Mouse (Mus musculus): ENCODE results near the gene Ralgps1. TPM values are rescaled to one million over a fixed set of nuclear protein-coding genes. Genes with fewer than 3 reads are reported as not detected.

Ralgps1 gene
- polyA plus RNA-seq (2015; fragmentation: Nextera tagmentation; extraction: Ambion mirVana): 5.2 and 5.3 TPM in 2 replicates

- Histone ChIP-seq H3K27me3 (ENCODE audit: control insufficient read depth, insufficient read depth, low read depth, low read length) (no peaks in the 10 kb centered on the region), H3K4me3 (ENCODE audit: low read length) (peak within 1 kb of the TSS; percentile 75), H3K4me2 (ENCODE audit: low read depth, low read length) (peak within 1 kb of the TSS; percentile 72), H3K9ac (ENCODE audit: low read length) (peak within 1 kb of the TSS; percentile 74), H3K9me3 (ENCODE audit: control insufficient read depth, low read length) (no peaks in the 10 kb centered on the region), H3K36me3 (ENCODE audit: control insufficient read depth, insufficient read depth, low read length) (no peaks in the 10 kb centered on the region), H3K27ac (ENCODE audit: low read length) (peak within 1 kb of the TSS; percentile 95), H3K4me1 (replicated peaks; ENCODE audit: control insufficient read depth, insufficient read depth, low read length) (peaks cover 11% of the 10 kb centered on the region)
- under 1% methylated on average over 55 of the region's 74 CpGs for WGBS
- ATAC-seq (ENCODE audit: low read depth): peak; percentile 99
Observed at GRCm38 (mm10) chr2:33370777-33371647, at the start of gene Ralgps1. Gene Ralgps1, minus strand, starts transcription at chr2:33371486.

- Histone ChIP-seq H3K9me3 (ENCODE audit: control insufficient read depth, low read length) (no peaks in the 10 kb centered on the region), H3K27ac (ENCODE audit: low read length) (no peak overlapping the region), H3K4me3 (ENCODE audit: low read length) (no peak overlapping the region), H3K27me3 (ENCODE audit: control insufficient read depth, insufficient read depth, low read depth, low read length) (no peaks in the 10 kb centered on the region), H3K9ac (ENCODE audit: low read length) (no peak overlapping the region), H3K36me3 (ENCODE audit: control insufficient read depth, insufficient read depth, low read length) (0 out of 2 replicates have a peak, but pooled peaks cover 8% of the 10 kb centered on the region), H3K4me1 (replicated peaks; ENCODE audit: control insufficient read depth, insufficient read depth, low read length) (0 out of 2 replicates have a peak, but pooled peaks cover 3% of the 10 kb centered on the region), H3K4me2 (ENCODE audit: low read depth, low read length) (no peak overlapping the region)
- no peak for ATAC-seq (ENCODE audit: low read depth)
- 57% methylated on average over 4 of the region's 4 CpGs for WGBS
Observed at GRCm38 (mm10) chr2:33417454-33417853, 46.2 kb upstream of the Ralgps1 start.

DNA sequence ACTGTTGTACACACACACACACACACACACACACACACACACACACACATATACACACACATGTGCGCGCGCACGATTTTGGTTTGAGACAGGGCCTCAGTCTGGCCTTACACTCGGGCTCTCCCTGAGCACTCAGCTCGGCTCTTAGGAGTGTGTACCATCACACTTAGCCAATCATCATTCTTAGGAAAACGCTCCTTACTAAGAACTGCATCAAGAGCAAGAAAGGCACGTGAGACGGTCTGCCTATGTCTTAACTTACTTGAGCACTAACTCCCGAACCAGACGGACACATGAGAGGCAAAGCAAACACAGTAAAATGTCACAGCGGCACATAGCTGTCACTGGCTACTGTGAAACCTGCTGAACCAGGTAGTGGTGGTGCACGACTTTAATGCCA, 42.7 kb upstream of the Ralgps1 start:
- ATAC-seq (ENCODE audit: low read depth): peak; percentile 90
- peaks cover 19% of the 10 kb centered on the region for H3K36me3 ChIP-seq (ENCODE audit: control insufficient read depth, insufficient read depth, low read length)
- WGBS: 52% methylated on average over 13 of the region's 13 CpGs

GRCm38 (mm10) chr2:33412111-33412510, 40.8 kb upstream of the Ralgps1 start:
- Histone ChIP-seq H3K4me1 (replicated peaks; ENCODE audit: control insufficient read depth, insufficient read depth, low read length) (0 out of 2 replicates have a peak, but pooled peaks cover 8% of the 10 kb centered on the region), H3K27ac (ENCODE audit: low read length) (no peak overlapping the region), H3K27me3 (ENCODE audit: control insufficient read depth, insufficient read depth, low read depth, low read length) (no peaks in the 10 kb centered on the region), H3K9me3 (ENCODE audit: control insufficient read depth, low read length) (no peaks in the 10 kb centered on the region), H3K9ac (ENCODE audit: low read length) (no peak overlapping the region), H3K36me3 (ENCODE audit: control insufficient read depth, insufficient read depth, low read length) (peaks cover 21% of the 10 kb centered on the region), H3K4me3 (ENCODE audit: low read length) (no peak overlapping the region), H3K4me2 (ENCODE audit: low read depth, low read length) (no peak overlapping the region)
- ATAC-seq (ENCODE audit: low read depth): no peak
- 76% methylated on average over 14 of the region's 14 CpGs for WGBS

More for the DNA sequence above, 42.7 kb upstream of the Ralgps1 start:
- H3K4me3 ChIP-seq (ENCODE audit: low read length): no peak overlapping the region
- no peaks in the 10 kb centered on the region for H3K27me3 ChIP-seq (ENCODE audit: control insufficient read depth, insufficient read depth, low read depth, low read length)
- no peak overlapping the region for H3K9ac ChIP-seq (ENCODE audit: low read length)
- H3K9me3 ChIP-seq (ENCODE audit: control insufficient read depth, low read length): no peaks in the 10 kb centered on the region
- 0 out of 2 replicates have a peak, but pooled peaks cover 10% of the 10 kb centered on the region for H3K4me1 ChIP-seq (replicated peaks; ENCODE audit: control insufficient read depth, insufficient read depth, low read length)
- H3K27ac ChIP-seq (ENCODE audit: low read length): peak overlapping the region; percentile 49; the same call in 1 of the 2 replicates
- no peak overlapping the region for H3K4me2 ChIP-seq (ENCODE audit: low read depth, low read length)

DNA sequence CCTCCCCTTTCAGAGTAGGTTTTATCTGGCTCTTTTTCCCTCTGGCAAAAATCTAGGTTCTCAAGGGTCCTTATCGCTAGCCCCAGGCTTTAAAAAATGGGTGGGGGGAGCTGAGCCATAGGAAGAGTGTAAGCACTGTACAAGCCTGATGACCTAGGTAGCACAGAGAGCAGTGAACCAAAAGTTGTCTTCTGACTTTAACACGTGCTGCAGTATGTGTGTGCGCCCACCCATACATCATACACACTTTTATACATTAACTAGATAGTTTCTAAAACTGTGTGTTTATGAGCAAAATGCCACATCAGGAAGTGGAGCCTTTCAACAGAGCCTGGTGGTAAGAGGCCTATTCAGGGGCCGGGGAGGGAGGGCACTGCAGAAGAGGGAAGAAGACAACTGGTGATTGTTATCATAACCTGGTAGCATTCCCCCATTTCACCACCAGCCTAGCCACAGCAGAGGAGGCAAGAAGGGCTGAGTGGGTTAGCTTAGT, 32.3 kb upstream of the Ralgps1 start:
- Histone ChIP-seq H3K36me3 (ENCODE audit: control insufficient read depth, insufficient read depth, low read length) (no peaks in the 10 kb centered on the region; the same call in 1 of the 2 replicates), H3K27me3 (ENCODE audit: control insufficient read depth, insufficient read depth, low read depth, low read length) (no peaks in the 10 kb centered on the region), H3K9ac (ENCODE audit: low read length) (no peak overlapping the region), H3K4me3 (ENCODE audit: low read length) (no peak overlapping the region), H3K9me3 (ENCODE audit: control insufficient read depth, low read length) (no peaks in the 10 kb centered on the region), H3K4me2 (ENCODE audit: low read depth, low read length) (no peak overlapping the region), H3K4me1 (replicated peaks; ENCODE audit: control insufficient read depth, insufficient read depth, low read length) (no peaks in the 10 kb centered on the region), H3K27ac (ENCODE audit: low read length) (no peak overlapping the region)
- WGBS: 63% methylated on average over 4 of the region's 4 CpGs
- ATAC-seq (ENCODE audit: low read depth): no peak

- H3K9me3 ChIP-seq (ENCODE audit: control insufficient read depth, low read length): no peaks in the 10 kb centered on the region
- H3K9ac ChIP-seq (ENCODE audit: low read length): no peak overlapping the region
- no peaks in the 10 kb centered on the region; the same call in 1 of the 2 replicates for H3K36me3 ChIP-seq (ENCODE audit: control insufficient read depth, insufficient read depth, low read length)
- 62% methylated on average over 5 of the region's 5 CpGs for WGBS
- no peaks in the 10 kb centered on the region for H3K27me3 ChIP-seq (ENCODE audit: control insufficient read depth, insufficient read depth, low read depth, low read length)
- no peak overlapping the region for H3K4me3 ChIP-seq (ENCODE audit: low read length)
- ATAC-seq (ENCODE audit: low read depth): no peak
- no peak overlapping the region for H3K4me2 ChIP-seq (ENCODE audit: low read depth, low read length)
- H3K4me1 ChIP-seq (replicated peaks; ENCODE audit: control insufficient read depth, insufficient read depth, low read length): no peaks in the 10 kb centered on the region
- H3K27ac ChIP-seq (ENCODE audit: low read length): no peak overlapping the region
Observed at GRCm38 (mm10) chr2:33402638-33403037, 31.4 kb upstream of the Ralgps1 start.

GRCm38 (mm10) chr2:33402236-33402635, 30.9 kb upstream of the Ralgps1 start:
- Histone ChIP-seq H3K4me2 (ENCODE audit: low read depth, low read length) (no peak overlapping the region), H3K27me3 (ENCODE audit: control insufficient read depth, insufficient read depth, low read depth, low read length) (no peaks in the 10 kb centered on the region), H3K4me3 (ENCODE audit: low read length) (no peak overlapping the region), H3K36me3 (ENCODE audit: control insufficient read depth, insufficient read depth, low read length) (no peaks in the 10 kb centered on the region; the same call in 1 of the 2 replicates), H3K9ac (ENCODE audit: low read length) (no peak overlapping the region), H3K9me3 (ENCODE audit: control insufficient read depth, low read length) (no peaks in the 10 kb centered on the region), H3K27ac (ENCODE audit: low read length) (no peak overlapping the region), H3K4me1 (replicated peaks; ENCODE audit: control insufficient read depth, insufficient read depth, low read length) (no peaks in the 10 kb centered on the region)
- peak; percentile 41; the same call in 1 of the 2 replicates for ATAC-seq (ENCODE audit: low read depth)
- 27% methylated on average over 7 of the region's 7 CpGs for WGBS

GRCm38 (mm10) chr2:33401217-33401616, 29.9 kb upstream of the Ralgps1 start:
- no peak overlapping the region for H3K27ac ChIP-seq (ENCODE audit: low read length)
- ATAC-seq (ENCODE audit: low read depth): no peak

DNA sequence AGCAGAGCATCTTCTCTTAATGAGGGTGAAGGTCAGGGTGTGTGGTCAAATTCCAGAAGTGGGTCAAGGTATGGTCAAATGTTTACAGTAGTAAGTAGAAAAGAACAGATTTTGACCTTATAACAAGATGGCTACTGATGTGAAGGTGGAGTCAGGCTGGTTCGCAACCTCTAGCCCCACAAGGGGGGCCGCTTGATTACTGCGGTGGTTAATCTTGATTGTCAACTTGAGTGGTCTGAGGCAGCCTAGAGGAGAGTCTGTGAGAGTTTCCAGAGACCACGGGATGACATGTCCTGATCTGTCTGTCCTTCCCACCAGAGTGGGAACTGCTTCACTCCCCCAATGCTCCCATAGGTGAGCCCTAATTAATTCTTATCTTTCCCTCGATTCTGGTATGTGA, 29.3 kb upstream of the Ralgps1 start:
- H3K9ac ChIP-seq (ENCODE audit: low read length): no peak overlapping the region
- H3K4me1 ChIP-seq (replicated peaks; ENCODE audit: control insufficient read depth, insufficient read depth, low read length): no peaks in the 10 kb centered on the region
- 73% methylated on average over 5 of the region's 5 CpGs for WGBS
- H3K27ac ChIP-seq (ENCODE audit: low read length): no peak overlapping the region
- H3K4me2 ChIP-seq (ENCODE audit: low read depth, low read length): no peak overlapping the region
- H3K4me3 ChIP-seq (ENCODE audit: low read length): no peak overlapping the region
- no peaks in the 10 kb centered on the region for H3K27me3 ChIP-seq (ENCODE audit: control insufficient read depth, insufficient read depth, low read depth, low read length)
- no peaks in the 10 kb centered on the region for H3K9me3 ChIP-seq (ENCODE audit: control insufficient read depth, low read length)
- H3K36me3 ChIP-seq (ENCODE audit: control insufficient read depth, insufficient read depth, low read length): no peaks in the 10 kb centered on the region
- no peak for ATAC-seq (ENCODE audit: low read depth)

More at GRCm38 (mm10) chr2:33401217-33401616, 29.9 kb upstream of the Ralgps1 start:
- no peak overlapping the region for H3K9ac ChIP-seq (ENCODE audit: low read length)
- no peaks in the 10 kb centered on the region for H3K4me1 ChIP-seq (replicated peaks; ENCODE audit: control insufficient read depth, insufficient read depth, low read length)
- H3K36me3 ChIP-seq (ENCODE audit: control insufficient read depth, insufficient read depth, low read length): no peaks in the 10 kb centered on the region; the same call in 1 of the 2 replicates
- H3K4me2 ChIP-seq (ENCODE audit: low read depth, low read length): no peak overlapping the region
- H3K27me3 ChIP-seq (ENCODE audit: control insufficient read depth, insufficient read depth, low read depth, low read length): no peaks in the 10 kb centered on the region
- no peak overlapping the region for H3K4me3 ChIP-seq (ENCODE audit: low read length)
- no peaks in the 10 kb centered on the region for H3K9me3 ChIP-seq (ENCODE audit: control insufficient read depth, low read length)
- 32% methylated on average over 3 of the region's 3 CpGs for WGBS
